Mouse (Mus musculus) bone marrow, adult 2 months (tissue): ENCODE measurements around the gene Slc39a2.

Experiments used
- CTCF ChIP-seq: fragments of 200-500 bp; IDR thresholded peaks from 2 replicates; pipeline ENCODE4 v1.5.1; 2011; ENCODE audit warnings: low read length, control low read depth; ENCODE audit not compliant: control insufficient read depth, insufficient read depth
- POLR2A ChIP-seq: fragments of 200-500 bp; IDR thresholded peaks from 2 replicates; pipeline ENCODE4 v1.6.1; 2011; ENCODE audit warnings: low read depth, mild to moderate bottlenecking, control low read depth, low read length, borderline replicate concordance; ENCODE audit not compliant: control insufficient read depth

DNA sequence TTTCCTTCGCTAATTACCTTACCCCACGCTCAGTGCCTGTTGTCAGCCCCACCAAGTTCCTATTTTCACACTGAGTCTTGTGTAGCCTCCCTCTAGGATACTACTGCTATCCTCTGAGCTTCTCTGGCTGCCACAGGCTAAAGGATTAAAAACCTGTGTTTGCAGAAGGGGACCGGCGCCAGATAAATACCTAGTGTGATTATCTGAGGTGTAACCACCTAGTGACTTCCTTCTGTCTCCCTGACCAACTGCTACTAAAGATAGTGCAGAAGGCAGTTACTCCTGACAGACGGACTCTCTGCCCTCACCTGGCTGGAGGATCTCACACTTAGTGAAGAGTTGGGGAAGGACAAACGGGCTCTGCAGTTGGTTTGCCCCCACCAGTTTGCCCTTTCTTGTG lies 3.3 kb downstream of the Slc39a2 start:
- no peak for TF ChIP-seq POLR2A
- TF ChIP-seq CTCF, result no peak
